Mouse (Mus musculus): Measurements from ENCODE around the gene Eif4a2. TPM values are rescaled to one million over a fixed set of nuclear protein-coding genes. Genes with fewer than 3 reads are reported as not detected.
A peak's percentile ranks its signal among the peaks of the same experiment; 100 is the strongest.

Eif4a2 gene
- polyA plus RNA-seq, 1 experiment from 2014 or later: 52.5 TPM

- Histone ChIP-seq H3K36me3 (replicated peaks; ENCODE audit: insufficient read depth, low read length) (no peaks in the 10 kb centered on the region), H3K4me1 (ENCODE audit: insufficient read depth) (peaks cover 17% of the 10 kb centered on the region), H3K27ac (ENCODE audit: low read depth) (no peak overlapping the region), H3K27me3 (ENCODE audit: insufficient read depth, low read length) (no peaks in the 10 kb centered on the region), H3K9me3 (ENCODE audit: low read length) (no peaks in the 10 kb centered on the region), H3K4me2 (ENCODE audit: low read depth, low read length) (peak overlapping the region; percentile 65), H3K4me3 (ENCODE audit: low read depth, low read length) (peak overlapping the region; percentile 15; the same call in 1 of the 2 replicates), H3K9ac (replicated peaks) (no peak overlapping the region; the same call in 1 of the 2 replicates)
- no peak for TF ChIP-seq CTCF (IDR thresholded peaks at IDR 0.05; ENCODE audit: low read depth)
- no peak for TF ChIP-seq EP300 (IDR thresholded peaks at IDR 0.05; ENCODE audit: low read depth)
- no peak for ATAC-seq
- 44% methylated on average over 12 of the region's 12 CpGs for WGBS (ENCODE audit: insufficient replicate concordance)
- DNase-seq: no peak
These were observed 7.6 kb upstream of the Eif4a2 start for GRCm38 (mm10) chr16:23099632-23100031.

GRCm38 (mm10) chr16:23100099-23100575 lies 7.1 kb upstream of the Eif4a2 start:
- Histone ChIP-seq H3K4me1 (ENCODE audit: insufficient read depth) (peaks cover 17% of the 10 kb centered on the region), H3K9me3 (ENCODE audit: low read length) (no peaks in the 10 kb centered on the region), H3K27me3 (ENCODE audit: insufficient read depth, low read length) (no peaks in the 10 kb centered on the region), H3K36me3 (replicated peaks; ENCODE audit: insufficient read depth, low read length) (no peaks in the 10 kb centered on the region), H3K4me3 (ENCODE audit: low read depth, low read length) (peak overlapping the region; percentile 15; the same call in 1 of the 2 replicates), H3K27ac (ENCODE audit: low read depth) (peak overlapping the region; percentile 1; the same call in 1 of the 2 replicates), H3K4me2 (ENCODE audit: low read depth, low read length) (peak overlapping the region; percentile 65), H3K9ac (replicated peaks) (peak overlapping the region; percentile 9)
- TF ChIP-seq EP300 (IDR thresholded peaks at IDR 0.05; ENCODE audit: low read depth) (no peak), CTCF (IDR thresholded peaks at IDR 0.05; ENCODE audit: low read depth) (no peak)
- 3% methylated on average over 9 of the region's 9 CpGs for WGBS (ENCODE audit: insufficient replicate concordance)
- ATAC-seq (no peak), DNase-seq (peak; percentile 29)

- WGBS (ENCODE audit: insufficient replicate concordance): 24% methylated on average over 10 of the region's 10 CpGs
- Histone ChIP-seq H3K9ac (replicated peaks) (peak overlapping the region; percentile 9; the same call in 1 of the 2 replicates), H3K4me2 (ENCODE audit: low read depth, low read length) (peak overlapping the region; percentile 65), H3K27ac (ENCODE audit: low read depth) (peak overlapping the region; percentile 1; the same call in 1 of the 2 replicates), H3K4me3 (ENCODE audit: low read depth, low read length) (peak overlapping the region; percentile 15; the same call in 1 of the 2 replicates), H3K27me3 (ENCODE audit: insufficient read depth, low read length) (no peaks in the 10 kb centered on the region), H3K36me3 (replicated peaks; ENCODE audit: insufficient read depth, low read length) (no peaks in the 10 kb centered on the region), H3K9me3 (ENCODE audit: low read length) (no peaks in the 10 kb centered on the region), H3K4me1 (ENCODE audit: insufficient read depth) (peaks cover 17% of the 10 kb centered on the region)
- ATAC-seq (no peak), DNase-seq (no peak)
- TF ChIP-seq CTCF (IDR thresholded peaks at IDR 0.05; ENCODE audit: low read depth) (no peak), EP300 (IDR thresholded peaks at IDR 0.05; ENCODE audit: low read depth) (no peak)
These were observed 6.6 kb upstream of the Eif4a2 start for GRCm38 (mm10) chr16:23100613-23101012.

- Histone ChIP-seq H3K4me2 (ENCODE audit: low read depth, low read length) (peak overlapping the region; percentile 72), H3K27ac (ENCODE audit: low read depth) (peak overlapping the region; percentile 46), H3K9ac (replicated peaks) (peak overlapping the region; percentile 44), H3K27me3 (ENCODE audit: insufficient read depth, low read length) (no peaks in the 10 kb centered on the region), H3K36me3 (replicated peaks; ENCODE audit: insufficient read depth, low read length) (no peaks in the 10 kb centered on the region), H3K4me1 (ENCODE audit: insufficient read depth) (peaks cover 21% of the 10 kb centered on the region), H3K9me3 (ENCODE audit: low read length) (no peaks in the 10 kb centered on the region), H3K4me3 (ENCODE audit: low read depth, low read length) (peak overlapping the region; percentile 40)
- TF ChIP-seq CTCF (IDR thresholded peaks at IDR 0.05; ENCODE audit: low read depth): no peak
- TF ChIP-seq EP300 (IDR thresholded peaks at IDR 0.05; ENCODE audit: low read depth): no peak
- 5% methylated on average over 15 of the region's 15 CpGs for WGBS (ENCODE audit: insufficient replicate concordance)
- no peak for DNase-seq
- ATAC-seq: no peak
These were observed 4.8 kb upstream of the Eif4a2 start for GRCm38 (mm10) chr16:23102340-23103037.

- Histone ChIP-seq H3K4me1 (ENCODE audit: insufficient read depth) (peaks cover 21% of the 10 kb centered on the region), H3K9me3 (ENCODE audit: low read length) (no peaks in the 10 kb centered on the region), H3K4me2 (ENCODE audit: low read depth, low read length) (peak overlapping the region; percentile 72), H3K9ac (replicated peaks) (peak overlapping the region; percentile 44), H3K27ac (ENCODE audit: low read depth) (peak overlapping the region; percentile 46), H3K36me3 (replicated peaks; ENCODE audit: insufficient read depth, low read length) (no peaks in the 10 kb centered on the region), H3K27me3 (ENCODE audit: insufficient read depth, low read length) (no peaks in the 10 kb centered on the region), H3K4me3 (ENCODE audit: low read depth, low read length) (peak overlapping the region; percentile 40)
- no peak for ATAC-seq
- peak; percentile 56 for DNase-seq
- TF ChIP-seq EP300 (IDR thresholded peaks at IDR 0.05; ENCODE audit: low read depth) (no peak), CTCF (IDR thresholded peaks at IDR 0.05; ENCODE audit: low read depth) (no peak)
- 27% methylated on average over 17 of the region's 17 CpGs for WGBS (ENCODE audit: insufficient replicate concordance)
These were observed 4.1 kb upstream of the Eif4a2 start for GRCm38 (mm10) chr16:23103038-23103745.

GRCm38 (mm10) chr16:23103841-23104240 lies 3.4 kb upstream of the Eif4a2 start:
- peaks cover 3% of the 10 kb centered on the region for H3K36me3 ChIP-seq (replicated peaks; ENCODE audit: insufficient read depth, low read length)
- TF ChIP-seq CTCF (IDR thresholded peaks at IDR 0.05; ENCODE audit: low read depth): no peak
- no peak for TF ChIP-seq EP300 (IDR thresholded peaks at IDR 0.05; ENCODE audit: low read depth)
- H3K9me3 ChIP-seq (ENCODE audit: low read length): no peaks in the 10 kb centered on the region
- no peaks in the 10 kb centered on the region for H3K27me3 ChIP-seq (ENCODE audit: insufficient read depth, low read length)
- H3K4me2 ChIP-seq (ENCODE audit: low read depth, low read length): no peak overlapping the region
- DNase-seq (no peak), ATAC-seq (no peak)
- H3K4me3 ChIP-seq (ENCODE audit: low read depth, low read length): no peak overlapping the region
- H3K9ac ChIP-seq (replicated peaks): no peak overlapping the region
- no peak overlapping the region for H3K27ac ChIP-seq (ENCODE audit: low read depth)
- peaks cover 22% of the 10 kb centered on the region for H3K4me1 ChIP-seq (ENCODE audit: insufficient read depth)
- 40% methylated on average over 2 of the region's 2 CpGs for WGBS (ENCODE audit: insufficient replicate concordance)

Measured in liver, postnatal 0 days (tissue).